Mouse (Mus musculus): ENCODE results near the gene Cpox.

GRCm38 (mm10) chr16:58678660-58679059, 8.6 kb downstream of the Cpox start:
- TF ChIP-seq CTCF (IDR thresholded peaks at IDR 0.05; ENCODE audit: low read depth) (peak; percentile 26; the same call in 1 of the 2 replicates), EP300 (IDR thresholded peaks at IDR 0.05; ENCODE audit: low read depth) (no peak)
